Mouse (Mus musculus): Measurements from ENCODE around the gene Ppp6r2.

The Ppp6r2 gene

GRCm38 (mm10) chr15:89210915-89211715 lies at the start of gene Ppp6r2:
Gene Ppp6r2, plus strand, starts transcription at chr15:89211553.
- peak; percentile 93 for DNase-seq

GRCm38 (mm10) chr15:89165478-89165877 lies 45.9 kb upstream of the Ppp6r2 start:
- DNase-seq = no peak

GRCm38 (mm10) chr15:89168922-89169321 lies 42.4 kb upstream of the Ppp6r2 start:
- DNase-seq = no peak

- no peak for DNase-seq
Measured at GRCm38 (mm10) chr15:89169431-89169830, 41.9 kb upstream of the Ppp6r2 start.

- DNase-seq = no peak
Measured at GRCm38 (mm10) chr15:89170102-89170501, 41.3 kb upstream of the Ppp6r2 start.

- no peak for DNase-seq
Measured at GRCm38 (mm10) chr15:89171526-89172051, 39.8 kb upstream of the Ppp6r2 start.

- no peak for DNase-seq
Measured at GRCm38 (mm10) chr15:89172276-89172935, 38.9 kb upstream of the Ppp6r2 start.

- peak; percentile 54 for DNase-seq
Measured at GRCm38 (mm10) chr15:89173024-89173905, 38.1 kb upstream of the Ppp6r2 start.

- no peak for DNase-seq
Measured at GRCm38 (mm10) chr15:89173906-89174214, 37.5 kb upstream of the Ppp6r2 start.

- DNase-seq = no peak
Measured at GRCm38 (mm10) chr15:89174889-89175339, 36.4 kb upstream of the Ppp6r2 start.

- DNase-seq = no peak
Measured at GRCm38 (mm10) chr15:89175411-89176155, 35.8 kb upstream of the Ppp6r2 start.

- DNase-seq = peak; percentile 33
Measured at GRCm38 (mm10) chr15:89177121-89177520, 34.2 kb upstream of the Ppp6r2 start.

- DNase-seq = no peak
Measured at GRCm38 (mm10) chr15:89177576-89178259, 33.6 kb upstream of the Ppp6r2 start.

- no peak for DNase-seq
Measured at GRCm38 (mm10) chr15:89178260-89178860, 33.0 kb upstream of the Ppp6r2 start.

- peak; percentile 47 for DNase-seq
Measured at GRCm38 (mm10) chr15:89178954-89179629, 32.3 kb upstream of the Ppp6r2 start.

- no peak for DNase-seq
Measured at GRCm38 (mm10) chr15:89179630-89179964, 31.8 kb upstream of the Ppp6r2 start.

- DNase-seq = no peak
Measured at GRCm38 (mm10) chr15:89180081-89180541, 31.2 kb upstream of the Ppp6r2 start.

- DNase-seq = peak; percentile 41
Measured at GRCm38 (mm10) chr15:89180571-89181229, 30.7 kb upstream of the Ppp6r2 start, which contains the start of gene Plxnb2. Gene Plxnb2, minus strand, starts transcription at chr15:89180788.

GRCm38 (mm10) chr15:89181561-89182270 lies 29.6 kb upstream of the Ppp6r2 start:
- no peak for DNase-seq
